Mouse (Mus musculus): ENCODE measurements at regions not wholly inside any gene's neighbourhood (a gene's known extent, or its start where the extent isn't known, plus 50 kb on each side); places are given as distances from the start of the nearest gene placed in this dataset.

DNA sequence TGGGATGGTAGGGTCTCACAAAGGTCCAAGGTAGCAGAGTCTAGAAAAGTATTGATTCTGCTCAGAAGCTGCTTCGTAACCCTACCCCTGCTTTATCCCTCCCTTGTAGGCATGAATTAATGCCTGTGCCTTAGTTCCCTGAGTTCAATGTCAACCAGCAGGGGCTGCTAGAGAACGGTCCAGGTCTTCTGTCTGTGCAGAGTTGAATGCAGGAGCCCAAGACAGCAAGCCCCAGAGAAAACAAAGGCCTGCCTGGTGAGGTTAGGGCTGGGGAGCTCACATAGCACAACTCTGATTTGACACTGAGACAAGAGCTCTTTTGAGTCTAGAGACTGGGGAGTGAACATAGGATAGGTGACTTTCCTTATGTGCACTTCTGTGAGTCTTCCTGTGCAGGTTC, 56.6 kb downstream of the Olig3 start:
- no peak for DNase-seq (ENCODE audit: low spot score in 2 of 2)

DNA sequence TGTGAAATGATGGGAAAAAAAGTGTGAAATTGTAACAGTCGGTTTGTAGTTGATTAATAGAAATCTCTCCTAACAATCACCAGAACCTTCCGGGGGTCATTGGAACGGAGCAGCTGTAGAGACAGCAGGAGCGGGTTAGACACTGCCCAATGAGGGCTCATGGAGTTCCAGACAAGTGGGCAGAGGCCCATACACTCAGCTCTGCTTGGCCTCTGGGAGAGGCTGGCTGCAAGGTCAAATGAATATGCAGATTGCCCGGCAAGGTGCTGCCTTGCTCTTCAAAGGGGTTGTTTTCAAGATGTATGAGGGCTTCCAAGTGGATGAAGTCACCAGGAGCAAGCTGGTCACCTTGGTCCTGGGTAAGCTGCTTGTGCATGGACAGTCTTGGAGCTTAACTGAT, 57.6 kb downstream of the Olig3 start:
- no peak for DNase-seq (ENCODE audit: low spot score in 2 of 2)

DNA sequence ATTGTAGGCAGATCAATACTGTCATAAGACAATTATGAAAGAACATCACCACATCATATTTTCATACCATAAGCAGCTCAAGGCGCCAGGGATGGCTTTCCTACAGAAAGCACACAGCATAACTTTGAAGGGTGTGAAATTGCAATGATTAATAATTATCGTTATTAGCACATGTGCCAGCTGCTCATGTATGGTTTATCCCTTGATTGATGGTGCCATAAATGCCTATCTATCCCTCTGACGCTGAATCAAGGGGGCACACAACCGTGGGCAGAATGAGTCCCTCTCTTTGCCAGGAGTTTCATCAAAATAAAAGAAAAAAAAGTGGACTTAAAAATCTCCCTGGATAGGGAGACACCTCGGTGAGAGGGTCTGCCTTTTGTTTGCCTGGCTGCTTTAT, 58.5 kb downstream of the Olig3 start:
- DNase-seq (ENCODE audit: low spot score in 2 of 2): no peak

DNA sequence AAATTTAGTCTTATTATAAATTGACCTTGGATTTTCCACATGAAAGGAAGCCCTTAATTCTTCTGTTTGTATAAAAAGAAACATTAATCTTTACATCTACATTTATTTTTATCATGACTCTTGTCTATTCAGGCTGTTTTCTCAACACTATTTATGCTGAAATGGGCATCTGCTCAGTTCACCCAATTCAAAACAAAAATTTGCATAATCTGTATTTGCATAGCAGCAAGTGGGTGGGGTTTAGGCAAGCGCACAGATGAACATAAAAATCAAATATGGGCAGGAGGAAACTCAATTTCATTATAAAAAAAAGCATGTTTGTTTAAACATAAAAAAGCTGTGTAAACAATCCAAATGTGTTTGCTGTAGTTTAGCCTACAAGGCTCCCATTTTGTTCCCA, 67.7 kb downstream of the Olig3 start:
- DNase-seq (ENCODE audit: low spot score in 2 of 2): no peak

DNA sequence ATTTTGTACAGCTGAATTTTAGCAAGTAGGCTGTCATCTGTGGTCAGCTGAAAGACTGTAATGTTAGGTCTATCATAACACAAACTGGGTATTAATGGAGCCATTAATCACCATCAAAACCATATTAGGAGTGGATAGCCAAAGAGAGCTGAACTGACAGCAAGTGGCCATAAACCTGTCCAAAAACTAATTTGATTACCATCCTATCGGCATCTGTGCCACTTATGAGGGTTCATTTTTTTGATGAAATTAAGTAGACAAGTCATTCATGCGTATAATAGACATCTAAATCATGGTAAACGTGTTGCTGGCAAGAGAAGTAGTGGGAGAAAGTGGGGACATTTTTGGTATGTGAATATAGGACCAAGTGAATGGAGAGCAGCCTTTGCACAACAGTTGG, 68.6 kb downstream of the Olig3 start:
- no peak for DNase-seq (ENCODE audit: low spot score in 2 of 2)

DNA sequence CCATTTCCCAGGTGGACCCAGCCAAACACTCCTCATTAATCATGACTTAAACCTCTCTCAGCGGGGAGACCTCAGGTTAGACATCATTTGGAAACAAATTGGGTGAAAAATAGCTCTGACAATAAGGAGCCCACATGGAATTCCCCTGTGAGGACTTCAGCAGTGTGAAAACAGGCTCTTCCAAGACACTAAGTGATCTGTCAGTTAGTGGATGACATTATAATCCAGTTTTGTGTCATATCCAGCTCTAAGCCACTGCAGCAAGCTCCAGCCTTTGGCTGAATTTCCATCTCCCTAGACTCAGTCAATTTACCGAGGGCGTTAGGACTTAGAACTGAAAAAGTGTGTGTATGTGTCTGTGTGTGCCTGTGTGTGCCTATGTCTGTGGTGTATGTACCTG, 70.5 kb downstream of the Olig3 start:
- DNase-seq (ENCODE audit: low spot score in 2 of 2): no peak

DNA sequence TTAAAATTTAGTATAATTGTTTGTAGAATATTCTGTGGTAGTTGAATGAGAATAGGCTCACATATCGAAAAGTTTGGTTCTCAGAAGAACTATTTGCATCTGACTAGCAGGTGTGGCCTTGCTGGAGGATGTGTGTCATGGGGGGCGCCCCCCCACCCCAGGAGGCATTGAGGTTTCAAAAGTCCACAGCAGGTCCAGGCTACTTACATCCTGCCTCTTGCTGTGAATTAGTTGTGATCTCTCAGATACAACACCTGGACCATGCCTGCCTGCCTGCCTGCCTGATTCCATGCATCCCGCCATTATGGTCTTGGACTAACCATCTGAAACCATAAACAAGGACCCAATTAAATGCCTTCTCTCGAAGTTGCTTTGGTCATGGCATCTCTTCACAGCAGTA, 76.2 kb downstream of the Olig3 start:
- DNase-seq (ENCODE audit: low spot score in 2 of 2): no peak

DNA sequence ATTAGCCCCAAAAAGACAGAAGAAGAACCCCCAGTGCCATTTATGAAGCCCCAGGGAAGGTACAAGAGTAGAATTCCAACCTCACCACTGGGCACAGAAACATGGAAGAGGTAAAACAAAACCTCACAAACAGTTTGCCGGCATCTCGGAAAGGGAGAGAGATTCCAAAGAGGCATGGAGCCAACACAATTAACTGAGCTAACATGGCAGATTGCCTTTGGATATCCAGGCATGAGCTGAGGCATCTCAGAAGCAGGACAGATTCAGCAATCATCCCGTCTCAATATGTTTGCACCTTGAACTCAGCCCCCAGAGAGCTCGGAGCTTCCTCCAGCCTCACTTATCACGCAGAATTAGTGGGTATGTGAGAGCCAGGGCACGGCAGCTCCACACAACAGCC, 78.3 kb downstream of the Olig3 start:
- no peak for DNase-seq (ENCODE audit: low spot score in 2 of 2)

DNA sequence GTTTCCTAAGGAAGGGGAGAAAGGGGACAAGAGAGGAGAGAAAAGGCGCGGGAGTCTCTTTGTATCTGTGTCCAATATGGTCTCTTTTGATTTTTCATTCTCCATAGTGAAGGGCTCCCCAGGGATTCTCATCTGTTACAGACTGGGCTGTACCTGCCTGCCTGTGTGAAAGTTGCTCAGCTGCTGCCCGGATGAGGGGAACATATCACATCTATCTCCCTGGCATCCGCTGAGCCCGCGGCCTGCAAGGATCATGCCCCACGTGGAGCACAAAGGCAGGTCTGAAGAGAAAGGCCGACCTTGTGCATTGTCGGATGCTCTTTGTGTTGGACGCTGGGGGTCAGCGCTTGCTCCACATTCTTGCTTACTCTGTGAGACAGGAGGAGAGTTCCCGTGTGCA, 85.5 kb downstream of the Olig3 start:
- DNase-seq (ENCODE audit: low spot score in 2 of 2): no peak

DNA sequence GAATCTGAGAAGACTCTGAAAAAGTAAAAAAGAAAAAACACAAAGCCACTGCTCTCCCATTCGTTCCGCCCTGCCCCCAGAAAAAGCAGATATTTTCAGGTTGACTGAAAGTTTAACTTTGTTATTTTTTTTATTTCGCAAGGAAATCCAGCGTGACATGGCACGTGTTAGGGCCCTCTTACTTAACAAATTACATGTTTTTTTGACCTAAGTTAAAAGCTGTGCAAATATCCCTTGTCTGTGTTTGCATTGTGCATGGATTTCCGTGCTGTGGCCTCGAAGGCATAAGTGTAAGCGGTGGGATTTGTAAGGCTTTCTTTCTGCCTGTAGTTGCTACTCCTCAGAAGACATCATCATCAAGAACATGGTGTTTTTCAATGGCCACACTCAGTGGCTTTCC, 87.2 kb downstream of the Olig3 start:
- no peak for DNase-seq (ENCODE audit: low spot score in 2 of 2)

DNA sequence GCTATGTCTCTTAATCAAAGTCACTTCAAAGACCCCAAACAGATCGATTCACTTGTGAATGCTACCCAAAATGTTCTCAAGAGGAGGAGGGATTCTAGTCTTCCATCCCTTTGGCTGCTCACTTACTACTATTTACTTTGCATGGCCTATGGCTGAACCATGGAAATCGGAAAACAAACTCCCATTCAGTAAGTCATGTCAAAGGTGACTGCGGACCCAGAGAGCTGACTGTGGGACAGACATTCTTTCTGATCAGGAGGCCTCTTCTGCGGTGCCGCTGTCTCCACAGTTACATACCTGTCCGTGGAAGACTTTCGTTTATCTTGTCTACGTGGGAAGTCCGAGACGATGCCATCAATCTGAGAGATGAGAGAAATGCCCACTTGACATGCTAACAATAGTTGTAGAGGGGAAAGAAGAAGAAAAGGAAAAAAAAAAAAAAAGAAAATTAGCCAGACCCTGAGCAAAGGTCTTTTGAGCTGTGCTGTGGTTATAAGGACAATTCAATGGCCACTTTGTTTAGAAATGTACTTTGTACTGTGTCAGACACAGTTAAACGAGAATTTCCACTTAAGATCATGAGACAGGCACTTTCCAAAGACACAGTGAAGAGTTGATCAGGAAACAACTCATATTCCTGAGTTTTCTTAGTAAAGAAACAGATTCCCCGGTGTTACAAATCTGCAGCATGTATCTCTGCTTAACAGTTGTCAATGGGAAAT, 92.7 kb downstream of the Olig3 start:
- DNase-seq (ENCODE audit: low spot score in 2 of 2): no peak

DNA sequence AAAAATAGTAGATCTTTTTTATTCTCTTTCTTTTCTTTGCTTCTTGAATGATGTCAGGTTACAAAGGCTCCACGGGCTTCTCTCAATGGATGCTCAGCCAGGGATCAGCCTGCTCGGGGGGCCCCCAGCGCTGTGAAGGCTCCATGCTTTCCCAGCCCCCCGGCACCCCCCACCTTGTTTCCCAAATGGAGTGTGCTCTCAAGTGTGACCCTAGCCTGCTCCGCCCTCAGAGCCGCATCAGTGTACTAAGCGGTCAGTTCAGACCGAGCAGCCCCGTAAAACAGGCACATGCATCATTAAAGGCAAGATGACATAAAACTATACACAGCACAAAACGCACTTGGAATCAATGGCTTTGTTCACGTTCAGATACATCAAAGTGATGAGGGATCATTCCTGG, 102.7 kb downstream of the Olig3 start:
- no peak for DNase-seq (ENCODE audit: low spot score in 2 of 2)

DNA sequence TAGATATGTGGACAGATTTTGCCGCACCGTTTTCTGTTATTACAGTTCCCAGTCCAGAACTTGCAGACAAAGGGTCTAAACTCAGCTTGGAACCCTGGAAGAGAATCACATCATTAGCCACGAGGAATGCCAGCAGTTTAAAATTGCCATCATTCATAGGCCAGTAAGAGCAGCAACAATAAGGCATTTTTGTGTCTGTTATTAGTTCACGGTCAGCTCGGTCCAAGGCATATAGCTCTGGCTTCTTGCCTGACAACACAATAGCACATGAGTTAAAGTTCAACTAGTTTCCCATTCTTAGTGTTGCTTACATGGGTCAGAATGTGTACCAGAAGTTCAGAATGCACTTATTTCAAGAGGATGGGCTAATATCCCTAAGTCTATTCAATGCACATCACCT, 103.4 kb downstream of the Olig3 start:
- no peak for DNase-seq (ENCODE audit: low spot score in 2 of 2)

DNA sequence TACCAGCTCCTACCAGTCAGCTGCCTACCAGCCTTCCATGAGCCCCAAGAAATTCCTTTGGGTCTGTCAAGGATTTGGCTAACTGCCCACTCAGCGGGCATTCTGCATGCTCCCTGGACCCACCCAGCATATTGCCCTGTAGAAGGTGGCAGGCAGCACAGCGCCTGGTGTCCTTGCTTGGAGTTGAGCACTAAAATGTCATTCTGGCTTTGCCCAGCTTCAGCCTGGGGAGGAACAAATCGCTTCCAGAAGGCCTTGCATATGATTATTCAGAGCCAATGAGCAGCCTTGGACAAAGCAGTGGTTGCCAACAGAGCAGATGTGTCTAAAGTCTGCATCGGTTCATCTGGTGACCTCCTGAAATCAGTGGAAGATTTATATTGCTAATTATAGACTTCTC, 103.8 kb downstream of the Olig3 start:
- no peak for DNase-seq (ENCODE audit: low spot score in 2 of 2)

DNA sequence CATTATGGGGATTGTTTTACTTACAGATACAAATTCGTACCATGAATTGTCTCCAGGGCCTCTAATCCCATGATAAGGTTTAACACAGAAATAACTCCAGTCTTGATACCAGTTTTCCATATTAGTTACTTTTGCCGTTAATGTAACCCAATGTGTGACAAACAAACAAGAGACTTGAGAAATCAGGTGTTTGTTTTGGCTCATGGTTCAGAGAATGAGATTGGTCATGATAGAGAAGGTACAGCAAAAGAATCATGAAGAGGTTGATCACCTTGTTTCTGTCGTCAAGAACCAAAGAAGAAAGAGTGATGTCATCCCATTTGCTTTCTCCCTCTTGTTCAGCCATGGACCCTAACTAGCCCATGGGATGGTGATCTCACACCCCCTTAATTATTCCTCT, 107.5 kb downstream of the Olig3 start:
- DNase-seq (ENCODE audit: low spot score in 2 of 2): no peak

DNA sequence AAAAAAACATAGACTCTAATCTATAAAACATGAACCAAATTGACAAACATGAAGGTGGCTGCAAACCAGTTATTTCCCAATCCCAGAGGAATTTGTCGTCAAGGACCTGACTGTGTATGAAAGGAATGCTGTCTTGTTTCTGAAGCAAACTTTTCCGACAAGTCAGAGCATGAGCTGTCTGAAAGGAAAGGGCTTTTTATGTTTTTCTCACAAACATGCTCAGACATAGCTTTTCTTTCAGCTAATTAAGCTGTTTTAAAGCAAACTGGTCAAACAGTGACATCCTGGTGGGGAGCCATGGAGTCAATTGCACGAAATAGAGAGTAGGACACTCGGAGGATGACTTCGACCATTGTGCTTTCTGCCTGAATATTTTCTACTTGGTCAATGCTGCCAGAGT, 108.2 kb downstream of the Olig3 start:
- DNase-seq (ENCODE audit: low spot score in 2 of 2): no peak

DNA sequence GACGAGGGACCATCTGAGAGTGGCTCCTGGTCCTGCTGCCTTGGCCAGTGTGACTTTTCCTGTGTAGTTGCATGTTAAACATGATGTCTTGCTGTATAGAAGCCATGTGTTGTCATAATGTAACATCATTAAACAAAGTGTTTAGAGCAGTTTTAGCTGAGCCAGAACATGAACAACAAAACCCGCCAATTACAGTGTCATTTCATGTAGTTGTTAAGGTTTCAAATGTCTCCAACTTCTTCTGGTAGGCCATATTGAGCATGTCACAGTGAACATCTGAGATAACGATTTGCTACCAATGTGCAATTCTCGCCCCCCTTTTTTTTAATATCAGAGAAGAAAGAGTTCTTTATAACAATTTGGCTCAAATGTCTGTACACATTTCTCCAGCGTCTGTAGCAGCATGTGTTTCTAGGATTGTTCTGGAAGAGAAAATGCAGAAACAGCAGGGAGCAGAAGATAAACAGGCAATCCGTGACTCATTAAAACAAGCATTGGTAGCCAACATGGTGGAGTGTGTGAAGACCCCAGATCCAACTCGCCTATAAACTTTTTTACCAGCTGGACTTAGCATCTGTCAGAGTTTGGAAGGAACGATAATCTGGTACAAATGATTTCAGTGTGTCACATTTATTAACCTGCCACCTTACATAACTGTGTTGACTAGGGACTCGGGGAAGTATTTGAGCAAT, 115.2 kb downstream of the Olig3 start:
- DNase-seq (ENCODE audit: low spot score in 2 of 2): no peak

DNA sequence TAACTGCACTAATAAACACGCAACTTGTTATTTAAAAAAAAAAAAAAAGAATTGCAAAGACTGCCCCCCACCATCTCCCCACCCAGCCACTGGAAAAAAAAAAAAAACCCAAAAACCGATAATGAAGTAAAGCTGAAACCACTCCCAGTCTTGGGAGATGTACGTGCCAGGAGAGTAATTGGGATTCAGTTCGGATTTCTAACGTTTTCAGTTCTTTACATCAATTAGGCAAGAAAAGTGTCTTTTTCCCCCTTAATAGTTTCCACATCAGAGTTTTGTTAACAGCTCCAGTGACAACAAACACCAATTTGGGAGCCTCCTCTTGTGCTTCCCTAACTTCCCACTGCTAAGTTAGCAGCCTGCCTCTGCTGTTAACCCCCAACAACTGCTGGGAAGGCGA, 115.7 kb downstream of the Olig3 start:
- DNase-seq (ENCODE audit: low spot score in 2 of 2): no peak

DNA sequence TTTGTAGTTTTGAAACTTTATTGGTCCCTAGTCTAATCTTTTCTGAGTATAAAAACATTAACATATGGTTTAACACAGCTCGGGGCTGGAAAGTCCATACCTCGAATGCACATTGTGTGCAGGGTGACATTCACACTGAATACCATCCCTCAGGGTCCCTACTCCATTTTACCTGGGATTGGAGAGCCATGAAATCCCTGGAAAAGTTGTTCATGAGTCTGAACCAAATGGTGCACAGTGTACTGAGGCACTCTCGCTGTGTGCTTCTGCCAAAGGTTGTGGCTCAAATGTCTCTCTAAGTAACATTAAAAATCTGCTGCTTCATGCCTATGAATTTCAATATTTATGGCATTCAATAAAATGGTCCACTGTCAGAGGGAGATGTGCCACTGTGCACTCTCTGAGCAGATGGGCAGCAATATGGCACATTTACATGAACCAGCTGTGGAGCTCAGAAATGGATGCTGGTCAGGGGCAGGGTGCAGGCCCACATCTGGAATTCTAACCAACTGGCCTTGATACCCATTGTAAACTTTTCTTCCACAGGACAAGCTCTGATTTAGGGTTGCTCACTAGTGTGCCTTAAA, 116.7 kb downstream of the Olig3 start:
- no peak for DNase-seq (ENCODE audit: low spot score in 2 of 2)

DNA sequence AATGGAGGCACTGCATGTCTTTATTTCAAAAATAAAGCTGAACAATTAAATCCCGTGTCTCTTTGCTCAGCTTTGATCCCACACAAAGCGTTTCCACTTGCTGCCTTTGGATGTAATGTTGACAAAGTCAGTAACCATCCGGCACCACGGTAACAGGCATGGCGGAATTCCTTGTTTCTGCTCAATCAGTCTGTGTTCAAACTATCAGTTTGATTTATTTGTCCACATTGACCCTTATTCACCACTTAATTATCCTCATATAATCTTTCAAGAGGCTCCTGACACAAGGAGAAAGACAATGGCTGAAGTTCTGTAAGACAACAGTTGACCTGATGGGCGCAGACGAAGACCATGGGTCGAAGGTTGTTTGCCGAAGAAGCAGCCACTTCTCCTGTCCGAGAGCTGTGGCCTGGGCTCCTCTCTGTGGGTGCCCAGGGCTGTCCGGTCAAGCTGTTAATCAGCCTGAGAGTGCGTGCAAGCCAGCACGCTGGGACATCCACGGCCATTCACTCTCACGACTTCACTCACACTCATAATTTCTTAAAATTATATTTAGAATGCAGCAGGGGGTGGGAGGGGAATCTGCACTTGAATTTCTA, 106.1 kb upstream of the Ifngr1 start:
- no peak for DNase-seq (ENCODE audit: low spot score in 2 of 2)

DNA sequence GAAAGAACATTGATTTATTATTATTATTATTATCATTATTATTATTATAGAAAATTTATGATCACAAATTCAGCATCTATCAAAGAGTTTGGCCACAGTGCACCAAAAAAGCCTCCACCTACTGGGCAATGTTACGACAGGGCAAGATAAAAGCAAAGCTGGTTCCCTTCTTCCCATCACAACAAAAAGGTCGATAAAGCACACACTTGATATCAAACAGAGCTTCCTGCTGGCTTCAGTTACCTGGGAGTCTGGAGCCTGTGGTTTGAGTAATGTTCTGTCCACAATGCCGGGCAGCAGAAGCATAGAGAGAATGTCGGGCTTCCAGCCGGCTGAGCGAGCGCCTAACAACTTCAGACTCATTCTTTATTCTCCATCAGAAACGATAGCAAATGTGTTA, 101.2 kb upstream of the Ifngr1 start:
- DNase-seq (ENCODE audit: low spot score in 2 of 2): no peak

DNA sequence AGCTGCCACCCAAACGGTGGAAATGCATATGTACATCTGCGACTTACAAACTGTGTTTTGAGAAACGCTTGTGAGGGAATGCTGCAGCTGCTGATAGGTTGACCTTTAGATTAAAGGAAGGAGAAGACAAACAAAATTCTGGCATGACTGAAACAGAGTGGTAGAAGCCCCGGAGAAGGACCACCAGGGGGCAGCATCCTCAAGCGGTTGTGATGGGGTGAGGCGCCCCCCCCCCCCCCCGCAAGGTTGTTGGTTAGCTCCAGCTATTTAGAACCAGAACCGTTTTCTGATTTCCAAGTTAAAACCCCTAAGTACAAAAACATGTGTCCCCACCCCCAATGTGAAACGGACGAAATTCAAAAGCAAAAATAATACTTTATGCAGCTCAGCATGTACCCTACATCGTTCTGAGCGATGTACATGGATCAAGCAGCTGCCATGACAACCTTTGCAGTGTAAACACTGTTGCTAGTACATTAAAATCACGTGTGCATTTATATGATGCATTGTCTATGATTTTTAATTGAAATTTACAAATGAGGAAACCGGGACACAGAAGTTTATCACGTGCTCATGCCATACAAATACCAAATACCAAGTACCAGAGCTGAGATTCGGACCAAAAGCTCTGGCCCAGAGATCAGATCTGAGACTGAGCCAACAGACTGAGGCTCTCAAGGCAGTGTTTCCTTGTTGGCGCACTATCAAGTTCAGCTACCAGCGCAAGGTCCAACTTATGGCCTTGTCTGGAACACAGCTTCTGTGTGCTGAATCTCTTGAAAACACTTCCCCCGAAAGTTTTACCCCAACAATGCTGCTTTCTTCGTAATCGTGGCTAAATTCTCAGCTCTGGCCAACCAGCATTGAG, 100.0 kb upstream of the Ifngr1 start:
- peak; percentile 47 to 49 for DNase-seq (ENCODE audit: low spot score in 2 of 2)
